Mouse (Mus musculus) kidney, postnatal 0 days (tissue): ENCODE measurements around the gene Pon3. TPM values are rescaled to one million over a fixed set of nuclear protein-coding genes. Genes with fewer than 3 reads are reported as not detected.

Experiments used
- ATAC-seq: fragments of 200-750 bp; cut with Nextera tagmentation; replicated peaks from 2 replicates; pipeline ENCODE4 v1.8.0; 2017; ENCODE audit warnings: low read depth, moderate number of reproducible peaks, moderate TSS enrichment, moderate library complexity; ENCODE audit not compliant: low FRiP score
- DNase-seq: peaks from one replicate; pipeline ENCODE4 v3.0.0-alpha.2; 2016; ENCODE audit warnings: low spot score
- H3K27ac ChIP-seq: fragments of 300-500 bp; sonication (generic); 2 replicates; pipeline ENCODE4 v1.5.1; 2014; ENCODE audit warnings: mild to moderate bottlenecking
- H3K27me3 ChIP-seq: fragments of 300-500 bp; sonication (generic); 2 replicates; pipeline ENCODE4 v1.6.1; 2014; ENCODE audit warnings: low read length, mixed read lengths; ENCODE audit not compliant: insufficient read depth
- H3K36me3 ChIP-seq: fragments of 300-500 bp; sonication (generic); 2 replicates; pipeline ENCODE4 v1.6.1; 2014; ENCODE audit warnings: low read length, mixed read lengths; ENCODE audit not compliant: insufficient read depth
- H3K4me1 ChIP-seq: fragments of 300-500 bp; sonication (generic); replicated peaks from 2 replicates; pipeline ENCODE4 v1.6.1; 2014; ENCODE audit warnings: antibody characterized with exemption, low read length, mixed read lengths; ENCODE audit not compliant: insufficient read depth
- H3K4me2 ChIP-seq: fragments of 300-500 bp; sonication (generic); 2 replicates; pipeline ENCODE4 v1.6.1; 2014; ENCODE audit warnings: mild to moderate bottlenecking, low read length, moderate library complexity, mixed read lengths
- H3K4me3 ChIP-seq: fragments of 300-500 bp; sonication (generic); replicated peaks from 2 replicates; pipeline ENCODE4 v1.5.1; 2014; ENCODE audit warnings: low read depth, low read length
- H3K9ac ChIP-seq: fragments of 300-500 bp; sonication (generic); 2 replicates; pipeline ENCODE4 v1.6.1; 2014; ENCODE audit warnings: low read depth, low read length
- H3K9me3 ChIP-seq: fragments of 300-500 bp; sonication (generic); replicated peaks from 2 replicates; pipeline ENCODE4 v1.6.1; 2016; ENCODE audit warnings: low read length, inconsistent platforms, mixed read lengths
- CTCF ChIP-seq: IDR thresholded peaks from 2 replicates; pipeline ENCODE4 v1.5.1; 2016; ENCODE audit warnings: antibody characterized with exemption, low read depth, mild to moderate bottlenecking, moderate library complexity
- WGBS: fragments of 180-500 bp; shearing (Covaris S2); extraction: QIAGEN DNeasy Blood & Tissue Kit; methylation state at CpG from one replicate; pipeline ENCODE4 v1.1.7; 2014; 5-methylcytosine and 5-hydroxymethylcytosine counted together
- polyA plus RNA-seq: library from polyadenylated mRNA; unstranded; fragments of >200 nt; fragmentation: Nextera tagmentation; extraction: Ambion mirVana; gene quantifications from 2 replicates; pipeline ENCODE4 v1.2.1, GENCODE M21; 2015

Gene Pon3
- polyA plus RNA-seq, 1 experiment from 2014 or later: 13.1 TPM

GRCm38 (mm10) chr6:5296067-5296466 is 40.0 kb upstream of the Pon3 start:
- no peak for ATAC-seq

GRCm38 (mm10) chr6:5294659-5295449 is 38.8 kb upstream of the Pon3 start:
- H3K27me3 ChIP-seq: no peaks in the 10 kb centered on the region
- H3K36me3 ChIP-seq: no peaks in the 10 kb centered on the region
- H3K9me3 ChIP-seq: no peaks in the 10 kb centered on the region
- no peak overlapping the region for H3K9ac ChIP-seq
- no peak overlapping the region for H3K4me2 ChIP-seq
- no peak overlapping the region for H3K27ac ChIP-seq
- DNase-seq: no peak
- no peak for ATAC-seq
- WGBS: 93% methylated on average over 16 of the region's 16 CpGs
- H3K4me3 ChIP-seq: no peak overlapping the region
- no peak for TF ChIP-seq CTCF
- H3K4me1 ChIP-seq: no peaks in the 10 kb centered on the region

More at GRCm38 (mm10) chr6:5296067-5296466, 40.0 kb upstream of the Pon3 start:
- no peak for TF ChIP-seq CTCF
- Histone ChIP-seq H3K4me2 (no peak overlapping the region), H3K4me3 (no peak overlapping the region), H3K27ac (no peak overlapping the region), H3K36me3 (no peaks in the 10 kb centered on the region), H3K9me3 (no peaks in the 10 kb centered on the region), H3K27me3 (no peaks in the 10 kb centered on the region), H3K9ac (no peak overlapping the region), H3K4me1 (no peaks in the 10 kb centered on the region)
- 97% methylated on average over 7 of the region's 7 CpGs for WGBS
- DNase-seq: no peak

GRCm38 (mm10) chr6:5292841-5293240 is 36.8 kb upstream of the Pon3 start:
- H3K9ac ChIP-seq: no peak overlapping the region

GRCm38 (mm10) chr6:5291450-5291849 is 35.4 kb upstream of the Pon3 start:
- ATAC-seq: no peak
- H3K36me3 ChIP-seq: no peaks in the 10 kb centered on the region
- no peaks in the 10 kb centered on the region for H3K4me1 ChIP-seq
- no peaks in the 10 kb centered on the region for H3K27me3 ChIP-seq
- H3K4me3 ChIP-seq: no peak overlapping the region
- no peak overlapping the region for H3K4me2 ChIP-seq
- no peak overlapping the region for H3K9ac ChIP-seq
- no peaks in the 10 kb centered on the region for H3K9me3 ChIP-seq
- DNase-seq: peak; percentile 26
- WGBS: 68% methylated on average over 4 of the region's 4 CpGs
- no peak overlapping the region for H3K27ac ChIP-seq
- no peak for TF ChIP-seq CTCF

More at GRCm38 (mm10) chr6:5292841-5293240, 36.8 kb upstream of the Pon3 start:
- Histone ChIP-seq H3K27ac (no peak overlapping the region), H3K27me3 (no peaks in the 10 kb centered on the region), H3K4me1 (no peaks in the 10 kb centered on the region), H3K4me2 (no peak overlapping the region), H3K4me3 (no peak overlapping the region), H3K9me3 (no peaks in the 10 kb centered on the region), H3K36me3 (no peaks in the 10 kb centered on the region)
- no peak for TF ChIP-seq CTCF
- no peak for DNase-seq
- ATAC-seq: no peak
- WGBS: 72% methylated on average over 5 of the region's 5 CpGs

GRCm38 (mm10) chr6:5287919-5288318 is 31.8 kb upstream of the Pon3 start:
- H3K4me3 ChIP-seq: no peak overlapping the region
- H3K27me3 ChIP-seq: no peaks in the 10 kb centered on the region
- TF ChIP-seq CTCF: no peak
- H3K36me3 ChIP-seq: no peaks in the 10 kb centered on the region
- ATAC-seq: no peak
- no peaks in the 10 kb centered on the region for H3K4me1 ChIP-seq
- peak; percentile 23 for DNase-seq
- H3K4me2 ChIP-seq: no peak overlapping the region
- no peak overlapping the region for H3K27ac ChIP-seq
- no peaks in the 10 kb centered on the region for H3K9me3 ChIP-seq
- 49% methylated on average over 5 of the region's 5 CpGs for WGBS
- no peak overlapping the region for H3K9ac ChIP-seq

GRCm38 (mm10) chr6:5287392-5287791 is 31.3 kb upstream of the Pon3 start:
- 64% methylated on average over 2 of the region's 2 CpGs for WGBS
- Histone ChIP-seq H3K9me3 (no peaks in the 10 kb centered on the region), H3K4me2 (no peak overlapping the region), H3K36me3 (no peaks in the 10 kb centered on the region), H3K4me3 (no peak overlapping the region), H3K27ac (no peak overlapping the region), H3K9ac (no peak overlapping the region), H3K27me3 (no peaks in the 10 kb centered on the region), H3K4me1 (no peaks in the 10 kb centered on the region)
- TF ChIP-seq CTCF: no peak
- ATAC-seq (no peak), DNase-seq (no peak)
